Mouse (Mus musculus) heart, adult 9 months (tissue): ENCODE data around the gene Mrpl48.

Experiments used
- DNase-seq, 2 experiments: peaks; one replicate each; pipeline ENCODE4 v3.0.0; 2022; ENCODE audit warnings: low spot score in 2 of 2

Mrpl48 gene

DNA sequence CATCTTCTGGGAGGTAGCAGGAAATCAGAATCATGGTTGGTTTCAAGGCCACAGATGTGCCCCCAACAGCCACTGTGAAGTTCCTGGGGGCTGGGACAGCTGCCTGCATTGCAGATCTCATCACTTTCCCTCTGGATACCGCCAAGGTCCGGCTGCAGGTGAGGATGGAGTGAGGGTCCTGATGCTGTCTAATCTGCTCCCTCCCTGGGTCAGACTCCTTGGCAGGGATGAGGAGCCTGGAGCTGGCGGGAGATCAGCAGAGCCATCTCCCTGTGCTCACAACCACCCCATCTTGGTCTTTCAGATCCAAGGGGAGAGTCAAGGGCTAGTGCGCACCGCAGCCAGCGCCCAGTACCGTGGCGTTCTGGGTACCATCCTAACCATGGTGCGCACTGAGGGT, 111.3 kb downstream of the Mrpl48 start:
- no peak for DNase-seq

GRCm38 (mm10) chr7:100496371-100496770, 111.7 kb downstream of the Mrpl48 start:
- no peak for DNase-seq
